Mouse (Mus musculus) myocyte (in vitro differentiated cells): Measurements from ENCODE around the gene Ung. TPM values are rescaled to one million over a fixed set of nuclear protein-coding genes. Genes with fewer than 3 reads are reported as not detected.

ENCODE experiments used
- H3K27me3 ChIP-seq: one replicate; pipeline ENCODE4 v1.6.1; 2011; ENCODE audit not compliant: control insufficient read depth, insufficient read depth, insufficient read length
- H3K36me3 ChIP-seq: one replicate; pipeline ENCODE4 v1.6.1; 2011; ENCODE audit not compliant: control insufficient read depth, insufficient read depth
- H3K4me2 ChIP-seq: one replicate; pipeline ENCODE4 v1.6.1; 2011; ENCODE audit warnings: low read depth, control low read depth
- H3K4me3 ChIP-seq: one replicate; pipeline ENCODE4 v1.5.1; 2011; ENCODE audit warnings: mild to moderate bottlenecking, control low read depth, moderate library complexity
- H3K79me2 ChIP-seq: one replicate; pipeline ENCODE4 v1.6.1; 2011; ENCODE audit not compliant: control insufficient read depth, insufficient read depth
- H3ac ChIP-seq: one replicate; pipeline ENCODE4 v1.6.1; 2011; ENCODE audit not compliant: control insufficient read depth, insufficient read length
- CEBPB ChIP-seq: IDR thresholded peaks from 2 replicates; pipeline ENCODE4 v1.6.1; 2011; ENCODE audit warnings: mild to moderate bottlenecking, moderate library complexity; ENCODE audit not compliant: poor library complexity, insufficient read depth, severe bottlenecking
- E2F4 ChIP-seq: IDR thresholded peaks from one replicate; pipeline ENCODE4 v1.6.1; 2011; ENCODE audit warnings: mild to moderate bottlenecking, control low read depth, moderate library complexity; ENCODE audit not compliant: insufficient read depth
- MAX ChIP-seq: IDR thresholded peaks from one replicate; pipeline ENCODE4 v1.6.1; 2011; ENCODE audit warnings: low read depth, mild to moderate bottlenecking, control low read depth
- MYOD1 ChIP-seq, 3 experiments: IDR thresholded peaks; one replicate each; pipeline ENCODE4 v1.6.1; 2011; ENCODE audit warnings: control low read depth in 2 of 3, low read depth in 2 of 3, mild to moderate bottlenecking in 2 of 3, moderate library complexity in 1 of 3; ENCODE audit not compliant: insufficient read length in 2 of 3, control insufficient read depth in 1 of 3
- MYOG ChIP-seq, 3 experiments: IDR thresholded peaks; one replicate each; pipeline ENCODE4 v1.6.1; 2011; ENCODE audit warnings: control low read depth in 2 of 3, low read depth in 2 of 3, mild to moderate bottlenecking in 2 of 3; ENCODE audit not compliant: insufficient read length in 2 of 3, control insufficient read depth in 1 of 3, insufficient read depth in 1 of 3
- POLR2A ChIP-seq: IDR thresholded peaks from one replicate; pipeline ENCODE4 v1.6.1; 2011; ENCODE audit warnings: low read depth, mild to moderate bottlenecking, control low read depth, moderate library complexity; ENCODE audit not compliant: insufficient read length
- POLR2AphosphoS2 ChIP-seq: IDR thresholded peaks from one replicate; pipeline ENCODE4 v1.6.1; 2011; ENCODE audit warnings: low read depth, control low read depth; ENCODE audit not compliant: insufficient read length
- REST ChIP-seq: IDR thresholded peaks from one replicate; pipeline ENCODE4 v1.6.1; 2011; ENCODE audit warnings: mild to moderate bottlenecking, control low read depth, moderate library complexity; ENCODE audit not compliant: insufficient read depth, insufficient read length
- SRF ChIP-seq: IDR thresholded peaks from one replicate; pipeline ENCODE4 v1.6.1; 2011; ENCODE audit warnings: low read depth; ENCODE audit not compliant: control insufficient read depth, insufficient read length
- TCF12 ChIP-seq: IDR thresholded peaks from one replicate; pipeline ENCODE4 v1.6.1; 2011; ENCODE audit warnings: mild to moderate bottlenecking, control low read depth; ENCODE audit not compliant: poor library complexity, insufficient read depth, severe bottlenecking
- TCF3 ChIP-seq: IDR thresholded peaks from one replicate; pipeline ENCODE4 v1.6.1; 2011; ENCODE audit warnings: low read depth, control low read depth; ENCODE audit not compliant: insufficient read length
- USF1 ChIP-seq: IDR thresholded peaks from one replicate; pipeline ENCODE4 v1.6.1; 2011; ENCODE audit warnings: low read depth, mild to moderate bottlenecking, control low read depth, moderate library complexity
- polyA plus RNA-seq: library from polyadenylated mRNA; unstranded; fragments of >200 nt; fragmentation: generic; extraction: Trizol; gene quantifications from one replicate; pipeline ENCODE4 v1.2.1, GENCODE M21; 2012; ENCODE audit warnings: missing spikeins

The Ung gene
- polyA plus RNA-seq, 1 experiment, result 2.7 TPM

- Histone ChIP-seq H3K36me3 (no peaks in the 10 kb centered on the region), H3K79me2 (no peaks in the 10 kb centered on the region), H3K27me3 (peaks cover 10% of the 10 kb centered on the region), H3K4me2 (no peak overlapping the region), H3K4me3 (no peak overlapping the region), H3ac (no peak overlapping the region)
- TF ChIP-seq MYOG (IDR thresholded peaks at IDR 0.05; ENCODE audit: control insufficient read depth in 1 of 3, insufficient read depth in 1 of 3, insufficient read length in 2 of 3, low read depth in 2 of 3) (peak in 1 of 3 experiments; percentile 23), POLR2AphosphoS2 (no peak), MYOD1 (IDR thresholded peaks at IDR 0.05; ENCODE audit: control insufficient read depth in 1 of 3, insufficient read length in 2 of 3, low read depth in 2 of 3) (peak in 2 of 3 experiments; percentile 5 to 10), CEBPB (no peak)
Measured at GRCm38 (mm10) chr5:114155168-114155933, 25.2 kb downstream of the Ung start.

- no peak overlapping the region for H3K4me2 ChIP-seq
- no peak for TF ChIP-seq CEBPB
- peak in 2 of 3 experiments; percentile 42 to 80 for TF ChIP-seq MYOD1 (IDR thresholded peaks at IDR 0.05; ENCODE audit: control insufficient read depth in 1 of 3, insufficient read length in 2 of 3, low read depth in 2 of 3)
- no peak for TF ChIP-seq USF1
- peak in 2 of 3 experiments; percentile 53 to 83 for TF ChIP-seq MYOG (IDR thresholded peaks at IDR 0.05; ENCODE audit: control insufficient read depth in 1 of 3, insufficient read depth in 1 of 3, insufficient read length in 2 of 3, low read depth in 2 of 3)
- no peak for TF ChIP-seq SRF
- TF ChIP-seq REST, result no peak
- no peak for TF ChIP-seq POLR2A
- peak; percentile 14 for TF ChIP-seq TCF3
- no peak for TF ChIP-seq POLR2AphosphoS2
- no peak for TF ChIP-seq MAX
- no peak for TF ChIP-seq E2F4
- no peak for TF ChIP-seq TCF12
- no peaks in the 10 kb centered on the region for H3K79me2 ChIP-seq
- peaks cover 10% of the 10 kb centered on the region for H3K27me3 ChIP-seq
- H3ac ChIP-seq, result no peak overlapping the region
- H3K36me3 ChIP-seq, result no peaks in the 10 kb centered on the region
- H3K4me3 ChIP-seq, result no peak overlapping the region
Measured at GRCm38 (mm10) chr5:114157236-114157635, 27.1 kb downstream of the Ung start.

GRCm38 (mm10) chr5:114161424-114161823 lies 31.2 kb downstream of the Ung start:
- Histone ChIP-seq H3ac (no peak overlapping the region), H3K4me3 (no peak overlapping the region), H3K79me2 (no peaks in the 10 kb centered on the region), H3K36me3 (no peaks in the 10 kb centered on the region), H3K27me3 (peaks cover 10% of the 10 kb centered on the region), H3K4me2 (no peak overlapping the region)
- TF ChIP-seq TCF12, result no peak
- no peak for TF ChIP-seq MYOD1 (IDR thresholded peaks at IDR 0.05; ENCODE audit: control insufficient read depth in 1 of 3, insufficient read length in 2 of 3, low read depth in 2 of 3)
- no peak for TF ChIP-seq SRF
- TF ChIP-seq MYOG (IDR thresholded peaks at IDR 0.05; ENCODE audit: control insufficient read depth in 1 of 3, insufficient read depth in 1 of 3, insufficient read length in 2 of 3, low read depth in 2 of 3), result no peak
- TF ChIP-seq MAX, result no peak
- TF ChIP-seq TCF3, result no peak
- no peak for TF ChIP-seq E2F4
- TF ChIP-seq USF1, result no peak
- TF ChIP-seq REST, result no peak
- TF ChIP-seq POLR2A, result no peak
- no peak for TF ChIP-seq CEBPB
- TF ChIP-seq POLR2AphosphoS2, result no peak

GRCm38 (mm10) chr5:114162106-114162815 lies 32.1 kb downstream of the Ung start:
- Histone ChIP-seq H3K27me3 (peaks cover 2% of the 10 kb centered on the region), H3K36me3 (no peaks in the 10 kb centered on the region), H3K4me2 (no peak overlapping the region), H3ac (no peak overlapping the region), H3K4me3 (no peak overlapping the region), H3K79me2 (no peaks in the 10 kb centered on the region)
- TF ChIP-seq REST, result no peak
- TF ChIP-seq POLR2AphosphoS2, result no peak
- TF ChIP-seq MAX, result no peak
- TF ChIP-seq E2F4, result no peak
- TF ChIP-seq USF1, result no peak
